Mouse (Mus musculus): Measurements from ENCODE around the gene Plcxd2. TPM values are rescaled to one million over a fixed set of nuclear protein-coding genes. Genes with fewer than 3 reads are reported as not detected.

Gene Plcxd2
- polyA plus RNA-seq, 1 experiment from 2014 or later = 1.4 TPM

Other genes starting within 250 kb of the Plcxd2 start
- gene Phldb2, start 56.6 kb downstream of the Plcxd2 start, polyA plus RNA-seq (2015; fragmentation: Nextera tagmentation; extraction: Ambion mirVana) = 42.1 and 46.2 TPM in 2 replicates
- gene Cd96, start 110.0 kb upstream of the Plcxd2 start, polyA plus RNA-seq (2015; fragmentation: Nextera tagmentation; extraction: Ambion mirVana) = 0.09 and 0.21 TPM in 2 replicates
- gene Gm4737, start 144.9 kb upstream of the Plcxd2 start, polyA plus RNA-seq (2015; fragmentation: Nextera tagmentation; extraction: Ambion mirVana) = 2.7 and 5.0 TPM in 2 replicates

Measured in embryonic facial prominence, embryonic 15.5 days (tissue).